Comparison of ENCODE assay signal across 22 mouse cellular contexts in the genomic region with DNA sequence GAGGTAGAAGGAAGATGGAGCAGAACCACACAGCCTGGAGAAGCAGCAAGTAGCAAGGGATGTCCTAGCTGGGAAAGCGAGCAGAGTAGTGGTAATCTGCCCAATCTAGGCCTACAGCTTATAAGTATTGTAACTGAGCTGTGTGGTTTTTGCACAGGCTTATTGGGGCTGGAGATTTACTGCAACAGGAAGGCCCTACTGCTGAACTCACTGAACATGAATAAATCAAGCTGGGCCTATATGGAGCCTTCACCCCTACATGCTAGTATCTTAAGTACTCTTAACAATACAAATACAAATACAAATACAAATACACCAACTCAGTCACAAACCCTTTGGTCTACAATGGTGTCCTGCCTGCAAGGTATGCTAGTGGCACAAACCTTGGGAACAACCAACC. TPM values are rescaled to one million over a fixed set of nuclear protein-coding genes. Genes with fewer than 3 reads are reported as not detected.
DNase-seq lines count a peak whose midpoint lies in the region; ATAC-seq and TF ChIP-seq lines count a peak whose summit lies in the region.
"Had no signal": no experiment of that assay in that cellular context is flagged by ENCODE, and none has a peak within 500 bp of the region (broad histone marks: within the 10 kb centered on the region; RNA-seq: fewer than 3 reads in every experiment).

No protein-coding gene starts in this region.

- no peak overlapping the region for H3K4me2 ChIP-seq in kidney, embryonic 16.5 days (replicated peaks; ENCODE audit: low read depth, low read length)
- H3K4me2 ChIP-seq in kidney, embryonic 14.5 days (replicated peaks; ENCODE audit: low read depth, low read length): no peak overlapping the region
- H3K4me2 ChIP-seq in kidney, postnatal 0 days (ENCODE audit: low read length): no peak overlapping the region
- H3K4me2 ChIP-seq in kidney, embryonic 15.5 days: no peak overlapping the region

- no peaks in the 10 kb centered on the region for H3K27me3 ChIP-seq in kidney, adult 2 months (replicated peaks; ENCODE audit: control insufficient read depth, insufficient read depth, low read length)
- no peaks in the 10 kb centered on the region for H3K27me3 ChIP-seq in kidney, embryonic 16.5 days (ENCODE audit: insufficient read depth, low read length)
- no peaks in the 10 kb centered on the region for H3K27me3 ChIP-seq in kidney, embryonic 14.5 days (ENCODE audit: control insufficient read depth, insufficient read depth, low read length)
- H3K27me3 ChIP-seq in kidney, postnatal 0 days (ENCODE audit: insufficient read depth, low read length): no peaks in the 10 kb centered on the region
- H3K27me3 ChIP-seq in kidney, embryonic 15.5 days: no peaks in the 10 kb centered on the region
- H3K27me3 ChIP-seq: CH12.LX, Patski had no signal

- ATAC-seq in kidney, embryonic 16.5 days (ENCODE audit: low FRiP score, low TSS enrichment): peak; percentile 54; the same call in 1 of the 2 replicates
- ATAC-seq in kidney, embryonic 14.5 days (ENCODE audit: low FRiP score, low TSS enrichment): no peak
- no peak for ATAC-seq in kidney, postnatal 0 days (replicated peaks; ENCODE audit: low FRiP score, low read depth)
- no peak for ATAC-seq in kidney, embryonic 15.5 days (replicated peaks; ENCODE audit: low FRiP score)
- peak; percentile 22 to 36; a peak in 2 of 4 replicates for ATAC-seq in hematopoietic stem cell, adult 5-6 weeks (replicated peaks in 1 of 2; ENCODE audit: insufficient read depth in 1 of 2, low FRiP score in 2 of 2, low TSS enrichment in 1 of 2, low read depth in 1 of 2, poor library complexity in 2 of 2, severe bottlenecking in 2 of 2)
- no peak for ATAC-seq in megakaryocyte progenitor cell, adult 5-6 weeks (replicated peaks; ENCODE audit: poor library complexity)
- ATAC-seq: activated CD4-positive, CD25-positive, alpha-beta regulatory T cell, adult 4 months; CD4-positive, CD25-positive, alpha-beta regulatory T cell, adult 4 months; Patski had no signal

- H3K9ac ChIP-seq in kidney, embryonic 16.5 days (replicated peaks; ENCODE audit: low read length): no peak overlapping the region
- H3K9ac ChIP-seq in kidney, embryonic 14.5 days (ENCODE audit: low read depth, low read length): no peak overlapping the region
- H3K9ac ChIP-seq in kidney, postnatal 0 days (ENCODE audit: low read depth, low read length): no peak overlapping the region
- H3K9ac ChIP-seq in kidney, embryonic 15.5 days: no peak overlapping the region

- no peaks in the 10 kb centered on the region for H3K9me3 ChIP-seq in kidney, embryonic 16.5 days (ENCODE audit: low read length)
- H3K9me3 ChIP-seq in kidney, embryonic 14.5 days (ENCODE audit: control insufficient read depth, low read length): no peaks in the 10 kb centered on the region
- H3K9me3 ChIP-seq in kidney, postnatal 0 days (replicated peaks; ENCODE audit: low read length): no peaks in the 10 kb centered on the region
- H3K9me3 ChIP-seq in kidney, embryonic 15.5 days (replicated peaks): no peaks in the 10 kb centered on the region
- H3K9me3 ChIP-seq: G1E had no signal

- peaks cover 16% of the 10 kb centered on the region; the same call in 1 of the 2 replicates for H3K4me1 ChIP-seq in kidney, adult 2 months (ENCODE audit: control insufficient read depth, insufficient read depth, low read length)
- H3K4me1 ChIP-seq in kidney, embryonic 16.5 days (ENCODE audit: insufficient read depth, low read length): peaks cover 30% of the 10 kb centered on the region
- peaks cover 19% of the 10 kb centered on the region; the same call in 1 of the 2 replicates for H3K4me1 ChIP-seq in kidney, embryonic 14.5 days (ENCODE audit: control insufficient read depth, insufficient read depth, low read length)
- H3K4me1 ChIP-seq in kidney, postnatal 0 days (replicated peaks; ENCODE audit: insufficient read depth, low read length): peaks cover 5% of the 10 kb centered on the region; the same call in 1 of the 2 replicates
- peaks cover 40% of the 10 kb centered on the region for H3K4me1 ChIP-seq in kidney, embryonic 15.5 days

- no peak overlapping the region for H3K27ac ChIP-seq in kidney, adult 2 months (ENCODE audit: insufficient read depth, low read depth, low read length)
- no peak overlapping the region for H3K27ac ChIP-seq in kidney, embryonic 16.5 days (ENCODE audit: low read length)
- no peak overlapping the region for H3K27ac ChIP-seq in kidney, embryonic 14.5 days (ENCODE audit: low read depth, low read length)
- H3K27ac ChIP-seq in kidney, postnatal 0 days: no peak overlapping the region
- no peak overlapping the region for H3K27ac ChIP-seq in kidney, embryonic 15.5 days

- no peak overlapping the region for H3K4me3 ChIP-seq in kidney, adult 2 months (ENCODE audit: insufficient read depth, low read depth, low read length)
- H3K4me3 ChIP-seq in kidney, embryonic 16.5 days (ENCODE audit: low read length): no peak overlapping the region
- no peak overlapping the region for H3K4me3 ChIP-seq in kidney, embryonic 14.5 days (ENCODE audit: low read length)
- H3K4me3 ChIP-seq in kidney, postnatal 0 days (replicated peaks; ENCODE audit: low read depth, low read length): no peak overlapping the region
- H3K4me3 ChIP-seq in kidney, embryonic 15.5 days (replicated peaks): no peak overlapping the region

- no peak for TF ChIP-seq CTCF in kidney, adult 2 months (conservative IDR thresholded peaks at IDR 0.05; ENCODE audit: insufficient read depth, insufficient read length, low read depth, low read length)
- TF ChIP-seq CTCF in kidney, postnatal 0 days (IDR thresholded peaks at IDR 0.05; ENCODE audit: low read depth): no peak

- WGBS in kidney, adult 2 months: 71% methylated on average over 1 of the region's 1 CpGs
- WGBS in kidney, embryonic 16.5 days: 85% methylated on average over 1 of the region's 1 CpGs
- 77% methylated on average over 1 of the region's 1 CpGs for WGBS in kidney, embryonic 14.5 days
- 81% methylated on average over 1 of the region's 1 CpGs for WGBS in kidney, postnatal 0 days
- WGBS in kidney, embryonic 15.5 days: 84% methylated on average over 1 of the region's 1 CpGs

- no peak for TF ChIP-seq POLR2A in kidney, adult 2 months (IDR thresholded peaks at IDR 0.05; ENCODE audit: low read depth, low read length)

- H3K36me3 ChIP-seq in kidney, adult 2 months (ENCODE audit: control insufficient read depth, insufficient read depth, low read length): no peaks in the 10 kb centered on the region
- peaks cover 1% of the 10 kb centered on the region; the same call in 1 of the 2 replicates for H3K36me3 ChIP-seq in kidney, embryonic 16.5 days (ENCODE audit: insufficient read depth, low read length)
- H3K36me3 ChIP-seq in kidney, embryonic 14.5 days (ENCODE audit: control insufficient read depth, insufficient read depth, low read length): peaks cover 16% of the 10 kb centered on the region; the same call in 1 of the 2 replicates
- 0 out of 2 replicates have a peak, but pooled peaks cover 3% of the 10 kb centered on the region for H3K36me3 ChIP-seq in kidney, postnatal 0 days (ENCODE audit: insufficient read depth, low read length)
- H3K36me3 ChIP-seq in kidney, embryonic 15.5 days: peaks cover 19% of the 10 kb centered on the region

- DNase-seq in kidney, adult 2 months: peak; percentile 11
- DNase-seq in kidney, postnatal 4 days: no peak
- peak; percentile 55 for DNase-seq in kidney, postnatal 0 days (ENCODE audit: low spot score)
- DNase-seq: adrenal gland, adult 2 months; adrenal gland, adult 8-10 months; adrenal gland, postnatal 10 days; adrenal gland, postnatal 14 days; adrenal gland, postnatal 25 days; adrenal gland, postnatal 36 days; B cell, adult 2 months; cerebellum, adult 11 months; cerebellum, adult 11-12 months had no signal

RNA-seq across cellular contexts. Expression of a gene that starts 10.2 kb away (rescaled TPM):
- polyA plus RNA-seq in kidney, adult 2 months (2012; rRNA removed): 21.6 and 27.1 TPM in 2 replicates
- polyA plus RNA-seq in kidney, embryonic 16.5 days (2015; fragmentation: Nextera tagmentation; extraction: Ambion mirVana): 31.2 and 35.3 TPM in 2 replicates
- polyA plus RNA-seq in kidney, embryonic 14.5 days (2014; fragmentation: Nextera tagmentation; extraction: Ambion mirVana): 47.2 and 55.0 TPM in 2 replicates
- 28.8 and 29.9 TPM in 2 replicates for polyA plus RNA-seq in kidney, postnatal 0 days (2015; fragmentation: Nextera tagmentation; extraction: Ambion mirVana)
- 34.1 and 35.1 TPM in 2 replicates for polyA plus RNA-seq in kidney, embryonic 15.5 days (2015; fragmentation: Nextera tagmentation; extraction: Ambion mirVana)
- total RNA-seq in hematopoietic stem cell, adult 5-6 weeks (2017): 25.2 and 64.3 TPM in 2 replicates
- total RNA-seq in megakaryocyte progenitor cell, adult 5-6 weeks (2015): 43.2 and 45.4 TPM in 2 replicates
- 11.5 and 25.0 TPM in 2 replicates for total RNA-seq in megakaryocyte progenitor cell, adult 5-6 weeks (2017)

Comparison
In these comparisons a context has a peak if more than half of its experiments do, and no peak if none do; other contexts are left out.
1. DNase-seq: peak in kidney, adult 2 months (single experiment) and kidney, postnatal 0 days (single experiment); none in kidney, postnatal 4 days (0 of 2).
2. ATAC-seq: peak in kidney, embryonic 16.5 days (single experiment) and hematopoietic stem cell, adult 5-6 weeks (2 of 2); none in kidney, embryonic 14.5 days (single experiment), kidney, postnatal 0 days (single experiment), kidney, embryonic 15.5 days (single experiment) and megakaryocyte progenitor cell, adult 5-6 weeks (single experiment).